Mouse (Mus musculus) hindbrain, postnatal 0 days (tissue): ENCODE measurements at regions not wholly inside any gene's neighbourhood (a gene's known extent, or its start where the extent isn't known, plus 50 kb on each side); places are given as distances from the start of the nearest gene placed in this dataset.
"Not testable (repeated sequence)": the region's sequence is repeated elsewhere in the genome, so short reads cannot be mapped to it uniquely, and the experiment has no call there.

ENCODE experiments used
- ATAC-seq: fragments of 200-750 bp; cut with Nextera tagmentation; 2 replicates; pipeline ENCODE4 v1.8.0; 2017; ENCODE audit warnings: mild to moderate bottlenecking, moderate TSS enrichment, moderate library complexity
- DNase-seq: peaks from one replicate; pipeline ENCODE4 v3.0.0-alpha.2; 2015; ENCODE audit warnings: low spot score
- H3K27ac ChIP-seq: fragments of 300-500 bp; sonication (generic); 2 replicates; pipeline ENCODE4 v1.5.1; 2014; ENCODE audit warnings: mild to moderate bottlenecking
- H3K27me3 ChIP-seq: fragments of 300-500 bp; sonication (generic); 2 replicates; pipeline ENCODE4 v1.6.1; 2014; ENCODE audit warnings: low read length, mixed read lengths; ENCODE audit not compliant: insufficient read depth
- H3K36me3 ChIP-seq: fragments of 300-500 bp; sonication (generic); 2 replicates; pipeline ENCODE4 v1.6.1; 2014; ENCODE audit warnings: low read length, mixed read lengths; ENCODE audit not compliant: insufficient read depth
- H3K4me1 ChIP-seq: fragments of 300-500 bp; sonication (generic); 2 replicates; pipeline ENCODE4 v1.6.1; 2014; ENCODE audit warnings: antibody characterized with exemption, low read length, mixed read lengths; ENCODE audit not compliant: insufficient read depth
- H3K4me2 ChIP-seq: fragments of 300-500 bp; sonication (generic); 2 replicates; pipeline ENCODE4 v1.6.1; 2014; ENCODE audit warnings: low read depth, mild to moderate bottlenecking, low read length, moderate library complexity, mixed read lengths
- H3K4me3 ChIP-seq: fragments of 300-500 bp; sonication (generic); 2 replicates; pipeline ENCODE4 v1.5.1; 2014; ENCODE audit warnings: low read length
- H3K9ac ChIP-seq: fragments of 300-500 bp; sonication (generic); replicated peaks from 2 replicates; pipeline ENCODE4 v1.6.1; 2014; ENCODE audit warnings: mild to moderate bottlenecking, low read length, moderate library complexity, mixed read lengths
- H3K9me3 ChIP-seq: fragments of 300-500 bp; sonication (generic); 2 replicates; pipeline ENCODE4 v1.6.1; 2016; ENCODE audit warnings: low read length, mixed read lengths
- CTCF ChIP-seq: IDR thresholded peaks from 2 replicates; pipeline ENCODE4 v1.5.1; 2016; ENCODE audit warnings: antibody characterized with exemption, control low read depth, low read depth
- WGBS: fragments of 180-500 bp; shearing (Covaris S2); extraction: QIAGEN DNeasy Blood & Tissue Kit; methylation state at CpG from one replicate; pipeline ENCODE4 v1.1.7; 2014; 5-methylcytosine and 5-hydroxymethylcytosine counted together

DNA sequence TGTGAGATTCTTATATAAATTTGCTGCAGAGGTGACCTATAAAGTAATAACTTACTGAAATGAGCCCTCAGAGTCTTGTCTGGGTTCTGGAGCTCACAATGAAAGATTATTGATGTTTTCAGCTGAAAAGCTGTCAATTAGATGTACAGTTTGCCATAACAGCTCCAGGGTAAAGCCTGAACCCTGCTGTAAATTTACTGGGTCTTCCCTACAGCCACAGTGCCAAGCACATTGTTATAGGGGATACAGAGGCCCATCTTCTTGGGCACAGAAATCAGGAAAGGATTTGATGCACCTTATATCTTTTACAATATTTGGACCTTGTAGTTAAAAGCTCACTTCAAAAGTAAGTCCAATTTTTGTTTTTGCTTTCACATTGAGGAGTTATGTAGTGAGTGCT lies 628.0 kb downstream of the Cdh9 start:
- H3K9ac ChIP-seq, result no peak overlapping the region
- no peaks in the 10 kb centered on the region for H3K27me3 ChIP-seq
- DNase-seq (no peak), ATAC-seq (no peak)
- H3K4me3 ChIP-seq, result no peak overlapping the region
- no peaks in the 10 kb centered on the region for H3K9me3 ChIP-seq
- TF ChIP-seq CTCF, result no peak
- no peak overlapping the region for H3K4me2 ChIP-seq
- no peak overlapping the region for H3K27ac ChIP-seq
- H3K4me1 ChIP-seq, result no peaks in the 10 kb centered on the region
- H3K36me3 ChIP-seq, result no peaks in the 10 kb centered on the region

DNA sequence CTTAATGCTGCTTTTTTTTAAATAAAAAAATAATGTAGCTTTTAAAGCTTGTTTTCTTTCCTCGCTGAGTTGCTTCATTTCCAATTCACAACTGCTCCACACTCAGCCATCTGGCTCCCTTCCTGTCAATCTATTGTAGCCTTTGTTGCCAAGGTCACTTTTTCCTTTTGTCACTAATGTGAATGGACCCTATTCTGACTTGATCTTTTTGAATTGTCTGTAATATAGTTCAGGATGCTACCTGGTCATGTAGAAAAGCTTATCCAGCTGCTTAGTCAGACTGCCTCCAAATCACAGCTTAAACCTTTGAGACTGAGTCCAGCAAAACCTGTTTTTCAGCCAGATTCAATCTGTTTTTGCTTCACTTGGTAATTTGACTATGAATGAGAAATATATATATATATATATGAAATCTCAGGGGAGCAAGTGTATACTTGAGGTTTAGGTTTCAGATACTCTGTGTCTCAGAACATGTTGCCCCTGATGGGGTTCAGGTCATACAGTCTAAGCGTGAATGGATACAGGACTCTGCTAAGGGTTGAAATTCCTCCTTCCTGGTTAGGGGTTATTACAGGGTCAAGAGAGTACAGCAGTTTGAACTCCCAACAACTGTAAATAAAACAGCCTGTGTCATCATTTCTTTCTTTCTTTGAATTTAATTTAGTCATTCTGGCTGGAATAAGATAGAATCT lies 628.7 kb downstream of the Cdh9 start:
- H3K27ac ChIP-seq, result no peak overlapping the region
- DNase-seq (peak; percentile 21), ATAC-seq (peak; percentile 49)
- TF ChIP-seq CTCF, result no peak
- H3K9ac ChIP-seq, result no peak overlapping the region
- H3K4me1 ChIP-seq, result no peaks in the 10 kb centered on the region
- no peaks in the 10 kb centered on the region for H3K27me3 ChIP-seq
- no peaks in the 10 kb centered on the region for H3K9me3 ChIP-seq
- H3K4me2 ChIP-seq, result no peak overlapping the region
- no peak overlapping the region for H3K4me3 ChIP-seq
- WGBS, result 36% methylated on average over 2 of the region's 2 CpGs
- no peaks in the 10 kb centered on the region for H3K36me3 ChIP-seq

DNA sequence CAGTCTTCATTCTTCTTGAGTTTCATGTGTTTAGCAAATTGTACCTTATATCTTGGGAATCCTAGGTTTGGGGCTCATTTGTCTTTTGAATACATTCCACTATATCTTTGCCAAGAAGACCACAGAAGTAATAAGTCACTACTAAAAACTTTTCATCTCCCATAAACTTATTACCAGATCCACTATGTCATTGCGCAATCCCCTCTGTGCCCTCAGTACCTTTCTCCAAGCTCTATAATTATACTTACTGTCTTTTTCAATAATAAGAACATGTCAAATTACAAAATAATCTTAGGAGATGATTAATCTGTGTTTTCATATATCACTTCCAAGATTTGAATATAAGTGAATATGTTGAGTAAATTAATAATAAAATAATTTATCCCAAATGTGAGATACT lies 676.1 kb downstream of the Cdh9 start:
- ATAC-seq, result no peak
- no peak for DNase-seq
- Histone ChIP-seq H3K4me2 (no peak overlapping the region), H3K4me3 (no peak overlapping the region), H3K9ac (no peak overlapping the region), H3K27me3 (no peaks in the 10 kb centered on the region), H3K4me1 (no peaks in the 10 kb centered on the region), H3K27ac (no peak overlapping the region), H3K36me3 (no peaks in the 10 kb centered on the region), H3K9me3 (no peaks in the 10 kb centered on the region)
- WGBS, result 98% methylated on average over 1 of the region's 1 CpGs
- TF ChIP-seq CTCF, result no peak

DNA sequence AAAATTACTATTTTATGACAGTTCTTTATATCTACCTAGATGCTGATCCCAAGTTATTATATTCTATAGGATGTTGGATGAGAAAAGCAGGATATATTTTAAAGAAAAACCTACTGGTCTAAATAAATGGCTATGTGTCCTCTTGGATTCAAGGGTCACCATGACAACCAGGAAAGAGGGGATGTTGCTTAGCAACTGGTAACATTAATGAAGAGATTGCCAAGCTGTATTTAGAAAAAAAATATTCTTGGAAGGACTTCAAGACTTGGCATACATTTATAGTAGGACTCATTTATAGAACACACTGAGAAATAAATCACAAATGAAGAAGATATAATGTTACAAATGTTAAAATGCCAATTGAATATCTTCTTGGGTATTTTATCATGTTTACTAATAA lies 699.2 kb downstream of the Cdh9 start:
- no peaks in the 10 kb centered on the region for H3K36me3 ChIP-seq
- ATAC-seq (no peak), DNase-seq (peak; percentile 60)
- H3K9ac ChIP-seq, result no peak overlapping the region
- no peaks in the 10 kb centered on the region for H3K4me1 ChIP-seq
- no peak for TF ChIP-seq CTCF
- H3K27me3 ChIP-seq, result no peaks in the 10 kb centered on the region
- no peak overlapping the region for H3K4me3 ChIP-seq
- H3K9me3 ChIP-seq, result no peaks in the 10 kb centered on the region
- no peak overlapping the region for H3K4me2 ChIP-seq
- H3K27ac ChIP-seq, result no peak overlapping the region

DNA sequence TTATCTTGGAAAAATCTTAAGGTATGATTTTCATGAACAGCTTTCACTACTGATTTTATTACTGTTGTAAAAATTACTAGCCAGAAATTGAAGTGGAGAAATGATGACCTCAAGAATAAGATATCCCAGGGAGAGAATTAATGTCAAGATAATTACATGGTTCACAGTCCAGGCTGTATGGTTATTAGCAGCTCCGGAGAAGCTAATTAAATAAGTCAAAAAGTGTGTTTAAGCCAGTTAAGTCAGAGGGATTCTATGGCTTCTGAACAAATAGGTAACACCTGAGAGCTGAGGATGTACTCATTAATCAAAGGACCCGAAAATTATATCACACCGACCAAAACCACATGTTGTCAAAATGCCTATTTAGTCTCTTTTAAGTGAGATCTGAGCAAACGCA lies 703.3 kb downstream of the Cdh9 start:
- no peak for ATAC-seq

DNA sequence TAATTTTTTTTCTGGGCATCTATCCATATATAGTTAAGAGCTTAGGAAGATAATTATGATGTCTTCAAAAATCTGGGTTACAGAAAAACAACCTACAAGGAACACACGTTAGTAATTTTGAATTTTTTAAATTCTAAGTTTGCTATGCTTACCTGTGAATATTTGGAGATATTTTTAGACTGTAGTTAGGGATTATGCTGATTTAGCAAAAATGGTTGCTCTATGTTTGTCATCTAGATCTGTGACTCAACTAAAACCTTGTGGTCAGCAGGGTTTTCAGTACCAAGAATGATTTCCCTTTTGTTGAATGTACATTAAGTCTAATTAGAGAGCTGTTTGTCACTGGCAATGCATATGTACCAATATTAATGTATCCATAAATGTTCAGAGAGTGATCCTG lies 707.3 kb downstream of the Cdh9 start:
- no peak overlapping the region for H3K4me3 ChIP-seq
- H3K36me3 ChIP-seq, result no peaks in the 10 kb centered on the region
- H3K27me3 ChIP-seq, result no peaks in the 10 kb centered on the region
- no peaks in the 10 kb centered on the region for H3K9me3 ChIP-seq
- WGBS, result 88% methylated on average over 1 of the region's 1 CpGs
- H3K4me2 ChIP-seq, result no peak overlapping the region
- no peak overlapping the region for H3K27ac ChIP-seq
- no peak for TF ChIP-seq CTCF
- H3K4me1 ChIP-seq, result no peaks in the 10 kb centered on the region
- DNase-seq, result no peak
- ATAC-seq, result no peak
- no peak overlapping the region for H3K9ac ChIP-seq

More for the DNA sequence above, 703.3 kb downstream of the Cdh9 start:
- WGBS, result 48% methylated on average over 4 of the region's 4 CpGs
- no peak overlapping the region for H3K9ac ChIP-seq
- H3K4me1 ChIP-seq, result no peaks in the 10 kb centered on the region
- no peaks in the 10 kb centered on the region for H3K36me3 ChIP-seq
- H3K9me3 ChIP-seq, result no peaks in the 10 kb centered on the region
- H3K27ac ChIP-seq, result no peak overlapping the region
- TF ChIP-seq CTCF, result no peak
- no peak for DNase-seq
- H3K4me2 ChIP-seq, result no peak overlapping the region
- H3K27me3 ChIP-seq, result no peaks in the 10 kb centered on the region
- no peak overlapping the region for H3K4me3 ChIP-seq

DNA sequence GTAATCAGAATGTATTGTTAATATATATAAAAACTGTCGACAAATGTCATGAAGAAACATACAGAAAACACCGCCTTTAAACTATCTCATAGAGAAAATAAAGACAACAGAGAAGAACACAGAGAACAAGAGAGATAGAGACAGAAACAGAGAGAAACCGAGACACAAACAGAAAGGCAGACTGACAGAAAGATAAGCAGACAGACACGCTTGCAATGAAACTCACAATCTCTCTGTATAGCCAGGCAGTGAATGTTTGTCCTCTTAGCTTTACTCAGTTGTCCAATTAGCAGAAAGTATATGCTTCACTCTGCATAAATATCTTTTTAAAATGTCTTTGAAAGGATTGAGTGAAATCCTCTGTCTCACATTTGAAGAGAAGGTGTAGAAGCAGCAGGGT lies 719.7 kb downstream of the Cdh9 start:
- WGBS, result 88% methylated on average over 4 of the region's 4 CpGs
- ATAC-seq (no peak), DNase-seq (no peak)
- Histone ChIP-seq H3K9ac (no peak overlapping the region), H3K4me3 (no peak overlapping the region), H3K4me2 (no peak overlapping the region), H3K27me3 (no peaks in the 10 kb centered on the region), H3K9me3 (no peaks in the 10 kb centered on the region), H3K4me1 (no peaks in the 10 kb centered on the region), H3K27ac (no peak overlapping the region), H3K36me3 (no peaks in the 10 kb centered on the region)
- TF ChIP-seq CTCF, result no peak

DNA sequence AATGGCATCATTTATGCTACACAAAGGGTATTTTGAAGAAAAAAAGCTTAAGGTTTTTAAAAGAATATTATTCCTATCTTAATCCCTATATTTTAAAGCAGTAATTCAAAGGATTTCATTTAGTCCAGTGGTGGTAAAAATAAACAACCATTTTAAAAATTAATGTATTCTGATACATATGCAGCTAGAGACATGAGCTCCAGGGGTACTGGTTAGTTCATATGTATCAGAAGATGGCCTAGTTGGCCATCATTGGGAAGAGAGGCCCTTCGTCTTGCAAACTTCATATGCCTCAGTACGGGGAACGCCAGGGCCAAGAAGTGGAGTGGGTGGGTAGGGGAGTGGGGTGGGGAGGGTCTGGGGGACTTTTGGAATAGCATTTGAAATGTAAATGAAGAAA lies 721.2 kb downstream of the Cdh9 start:
- H3K4me2 ChIP-seq, H3K27ac ChIP-seq, H3K9ac ChIP-seq, H3K4me1 ChIP-seq, H3K36me3 ChIP-seq, H3K27me3 ChIP-seq, ATAC-seq, DNase-seq, H3K4me3 ChIP-seq, H3K9me3 ChIP-seq: not testable (repeated sequence)
- WGBS, result 95% methylated on average over 3 of the region's 3 CpGs
